14 mouse cellular contexts compared by ENCODE assay signal in genomic region chr10:60411794-60412193, GRCm38 (mm10). TPM values are rescaled to one million over a fixed set of nuclear protein-coding genes. Genes with fewer than 3 reads are reported as not detected.
DNase-seq lines count a peak whose midpoint lies in the region; TF ChIP-seq lines count a peak whose summit lies in the region.
"Had no signal": no experiment of that assay in that cellular context is flagged by ENCODE, and none has a peak within 500 bp of the region (broad histone marks: within the 10 kb centered on the region; RNA-seq: fewer than 3 reads in every experiment).

No protein-coding gene starts in this region.

- H3K36me3 ChIP-seq in CH12.LX (replicated peaks in 1 of 2; ENCODE audit: control insufficient read depth in 1 of 2, insufficient read depth in 1 of 2, low read length in 1 of 2), result no peaks in the 10 kb centered on the region
- H3K36me3 ChIP-seq: forebrain, embryonic 12.5 days; stomach, embryonic 15.5 days had no signal

- H3K27me3 ChIP-seq in cerebellum, adult 2 months (ENCODE audit: control insufficient read depth, insufficient read depth, low read length), result no peaks in the 10 kb centered on the region
- peaks cover 22% of the 10 kb centered on the region for H3K27me3 ChIP-seq in CH12.LX (replicated peaks)
- H3K27me3 ChIP-seq: stomach, embryonic 15.5 days had no signal

- no peaks in the 10 kb centered on the region for H3K9me3 ChIP-seq in CH12.LX (replicated peaks; ENCODE audit: low read length)
- H3K9me3 ChIP-seq: forebrain, embryonic 12.5 days; stomach, embryonic 15.5 days had no signal

- no peaks in the 10 kb centered on the region for H3K4me1 ChIP-seq in cerebellum, adult 2 months (ENCODE audit: control insufficient read depth, insufficient read depth, low read length)
- H3K4me1 ChIP-seq in CH12.LX (ENCODE audit: control insufficient read depth in 1 of 2, insufficient read depth in 2 of 2), result peaks cover 6 to 31% of the 10 kb centered on the region in 2 experiments
- H3K4me1 ChIP-seq: forebrain, embryonic 12.5 days; stomach, embryonic 15.5 days had no signal

- no peak for DNase-seq in cerebellum, adult 2 months
- no peak for DNase-seq in cerebellum, adult 11 months
- no peak for DNase-seq in left cerebral cortex, adult 2 months (ENCODE audit: extremely low spot score in 1 of 2, low spot score in 2 of 2)
- DNase-seq in left cerebral cortex, adult 18-20 months (ENCODE audit: low spot score in 2 of 2), result no peak
- DNase-seq in CH12.LX (ENCODE audit: extremely low read depth), result no peak
- DNase-seq in embryo, embryonic 11.5 days (ENCODE audit: low read depth, low spot score), result peak; percentile 8
- no peak for DNase-seq in left cerebral cortex, postnatal 25 days (ENCODE audit: low spot score in 2 of 2)
- no peak for DNase-seq in urinary bladder, adult 2 months (ENCODE audit: low spot score)
- DNase-seq: cerebellum, adult 9-11 months; kidney, adult 8-10 months had no signal

- H3K9ac ChIP-seq in CH12.LX (ENCODE audit: insufficient read depth, low read depth), result no peak overlapping the region
- H3K9ac ChIP-seq: forebrain, embryonic 12.5 days; stomach, embryonic 15.5 days had no signal

- no peak overlapping the region for H3K4me3 ChIP-seq in cerebellum, adult 2 months (replicated peaks; ENCODE audit: insufficient read depth, low read depth, low read length)
- no peak overlapping the region for H3K4me3 ChIP-seq in left cerebral cortex, adult 2 months
- no peak overlapping the region for H3K4me3 ChIP-seq in CH12.LX (replicated peaks in 1 of 3; ENCODE audit: low read depth in 2 of 3, low read length in 2 of 3, poor library complexity in 1 of 3)
- H3K4me3 ChIP-seq: forebrain, embryonic 12.5 days; stomach, embryonic 15.5 days had no signal

- no peak overlapping the region for H3K4me2 ChIP-seq in CH12.LX (ENCODE audit: insufficient read depth, low read depth, poor library complexity, severe bottlenecking)
- H3K4me2 ChIP-seq: forebrain, embryonic 12.5 days; stomach, embryonic 15.5 days had no signal

- TF ChIP-seq POLR2A in cerebellum, adult 2 months (IDR thresholded peaks at IDR 0.05; ENCODE audit: borderline replicate concordance, insufficient read depth, low read length), result no peak
- TF ChIP-seq POLR2A in CH12.LX (IDR thresholded peaks at IDR 0.05; ENCODE audit: low read depth, low read length), result no peak

- in situ Hi-C loops in CH12.LX (cut with MboI; ENCODE audit: low pct_ligation_motif_present, low pct_unique_long_range_greater_than_20kb, low sequenced_read_pairs), result loop anchor here (5.0 to 10.0 kb wide), 3 partner anchors 113 to 341 kb away; partner anchors contain the start of gene Slc29a3

- intact Hi-C loops in left cerebral cortex, adult 2 months (cut with DNase I), result loop anchor here (10.0 kb wide), 1 partner anchor 663 kb away; no protein-coding TSS in a partner anchor
- intact Hi-C loops in left cerebral cortex, postnatal 25 days (cut with DNase I), result loop anchor here (1.0 to 10.0 kb wide), 2 partner anchors 106 to 267 kb away; no protein-coding TSS in a partner anchor

- WGBS in cerebellum, adult 2 months, result 35% methylated on average over 5 of the region's 5 CpGs

- TF ChIP-seq EP300 in CH12.LX (IDR thresholded peaks at IDR 0.05; ENCODE audit: low read length), result no peak

- dilution Hi-C loops in CH12.LX (cut with MboI; ENCODE audit: extremely low pct_ligation_motif_present, extremely low pct_unique_long_range_greater_than_20kb, low sequenced_read_pairs), result no loop called here

- peak; percentile 43 for TF ChIP-seq RAD21 in CH12.LX (IDR thresholded peaks at IDR 0.05; ENCODE audit: low read depth, low read length)

- H3K27ac ChIP-seq in cerebellum, adult 2 months (ENCODE audit: insufficient read depth, low read length), result no peak overlapping the region
- no peak overlapping the region for H3K27ac ChIP-seq in left cerebral cortex, adult 2 months
- H3K27ac ChIP-seq in CH12.LX (ENCODE audit: insufficient read depth, low read depth), result no peak overlapping the region
- H3K27ac ChIP-seq: forebrain, embryonic 12.5 days; stomach, embryonic 15.5 days had no signal

- peak; percentile 32 for TF ChIP-seq CTCF in cerebellum, adult 2 months (IDR thresholded peaks at IDR 0.05; ENCODE audit: borderline replicate concordance, insufficient read depth, low read depth, low read length)
- TF ChIP-seq CTCF in left cerebral cortex, adult 2 months (IDR thresholded peaks at IDR 0.05), result peak; percentile 52
- TF ChIP-seq CTCF in CH12.LX (conservative IDR thresholded peaks at IDR 0.05 in 1 of 2, IDR thresholded peaks at IDR 0.05 in 1 of 2; ENCODE audit: low read depth in 2 of 2, low read length in 2 of 2), result peak in 1 of 2 experiments; percentile 60; a peak in 2 of 4 replicates

- H3K79me2 ChIP-seq in CH12.LX (replicated peaks; ENCODE audit: control insufficient read depth, extremely low read depth, insufficient read depth, poor library complexity, severe bottlenecking), result no peaks in the 10 kb centered on the region

TF ChIP-seq in CH12.LX, 34 proteins besides CTCF, POLR2A, EP300 and RAD21:
- TF ChIP-seq USF1 (IDR thresholded peaks at IDR 0.05; ENCODE audit: low read depth, low read length) (no peak), SMC3 (IDR thresholded peaks at IDR 0.05; ENCODE audit: low read depth, low read length) (peak; percentile 61)

RNA-seq across cellular contexts. Expression of gene Gm17455, which starts 12.3 kb away (rescaled TPM):
- polyA plus RNA-seq in cerebellum, adult 2 months (2012; rRNA removed), result 1.7 TPM in 2 replicates
- total RNA-seq in left cerebral cortex, adult 2 months (2021), result not detected
- not detected for total RNA-seq in left cerebral cortex, adult 18-20 months (2021)
- not detected in 2 replicates for total RNA-seq in CH12.LX (2012; rRNA removed)
- total RNA-seq in CH12.LX (2014; rRNA removed), result not detected in 2 replicates
- not detected in 2 replicates for polyA plus RNA-seq in CH12.LX (2012; ENCODE audit: insufficient read length, low read depth)
- 1 to 10 TPM in 1 of 2 experiments, under 1 TPM in 1; 0.44 to 1.3 TPM for total RNA-seq in left cerebral cortex, postnatal 25 days (2021)
- polyA plus RNA-seq in urinary bladder, adult 2 months (2012; rRNA removed), result 0.47 and 0.66 TPM in 2 replicates
- total RNA-seq: monocyte, adult 5-6 weeks had no signal
- polyA plus RNA-seq: heart, embryonic 14.5 days had no signal
